Mouse (Mus musculus): ENCODE data around the gene Icam4.
A peak's percentile ranks its signal among the peaks of the same experiment; 100 is the strongest.

The Icam4 gene

DNA sequence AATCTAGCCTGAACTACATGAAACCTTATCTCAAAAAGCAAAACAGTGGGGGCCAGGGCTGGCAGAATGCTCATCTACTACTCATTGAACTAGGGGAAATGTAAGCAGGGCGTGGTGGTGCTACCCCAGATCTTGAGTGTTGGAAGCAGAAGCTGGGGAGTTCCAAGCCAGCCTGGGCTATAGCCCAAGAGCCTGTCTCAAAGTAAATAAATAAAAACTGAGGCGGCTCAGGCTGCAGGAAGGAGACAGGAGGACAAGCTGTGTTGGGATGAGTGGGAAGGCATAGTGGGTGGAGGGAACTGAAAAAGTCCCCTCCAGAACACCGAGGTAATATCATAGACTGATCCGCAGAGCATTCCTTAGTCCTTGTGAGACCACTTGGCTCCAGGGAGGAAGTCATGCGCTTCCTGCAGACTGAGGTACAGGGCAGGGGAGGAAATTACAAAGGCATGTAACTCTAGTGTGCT lies 17.3 kb upstream of the Icam4 start:
- no peak for DNase-seq (ENCODE audit: low read depth)

DNA sequence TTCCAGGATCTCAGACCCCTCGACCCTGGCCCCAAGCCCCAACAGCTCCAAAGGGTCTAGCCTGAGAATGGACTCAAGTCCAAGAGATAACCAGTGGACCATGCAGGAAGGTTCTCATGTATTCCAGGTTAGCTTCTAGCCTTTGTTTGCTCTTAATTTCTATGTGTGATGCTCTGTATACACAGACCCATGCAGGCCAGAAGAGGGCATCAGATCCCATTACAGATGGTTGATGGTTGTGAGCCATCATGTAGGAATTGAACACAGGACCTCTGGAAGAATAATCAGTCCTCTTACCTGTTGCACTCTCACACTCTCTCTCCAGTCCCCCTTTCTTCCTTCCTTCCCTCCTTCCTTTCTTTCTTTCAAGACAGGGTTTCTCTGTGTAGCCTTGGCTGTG lies 16.8 kb upstream of the Icam4 start:
- DNase-seq (ENCODE audit: low read depth) = no peak

DNA sequence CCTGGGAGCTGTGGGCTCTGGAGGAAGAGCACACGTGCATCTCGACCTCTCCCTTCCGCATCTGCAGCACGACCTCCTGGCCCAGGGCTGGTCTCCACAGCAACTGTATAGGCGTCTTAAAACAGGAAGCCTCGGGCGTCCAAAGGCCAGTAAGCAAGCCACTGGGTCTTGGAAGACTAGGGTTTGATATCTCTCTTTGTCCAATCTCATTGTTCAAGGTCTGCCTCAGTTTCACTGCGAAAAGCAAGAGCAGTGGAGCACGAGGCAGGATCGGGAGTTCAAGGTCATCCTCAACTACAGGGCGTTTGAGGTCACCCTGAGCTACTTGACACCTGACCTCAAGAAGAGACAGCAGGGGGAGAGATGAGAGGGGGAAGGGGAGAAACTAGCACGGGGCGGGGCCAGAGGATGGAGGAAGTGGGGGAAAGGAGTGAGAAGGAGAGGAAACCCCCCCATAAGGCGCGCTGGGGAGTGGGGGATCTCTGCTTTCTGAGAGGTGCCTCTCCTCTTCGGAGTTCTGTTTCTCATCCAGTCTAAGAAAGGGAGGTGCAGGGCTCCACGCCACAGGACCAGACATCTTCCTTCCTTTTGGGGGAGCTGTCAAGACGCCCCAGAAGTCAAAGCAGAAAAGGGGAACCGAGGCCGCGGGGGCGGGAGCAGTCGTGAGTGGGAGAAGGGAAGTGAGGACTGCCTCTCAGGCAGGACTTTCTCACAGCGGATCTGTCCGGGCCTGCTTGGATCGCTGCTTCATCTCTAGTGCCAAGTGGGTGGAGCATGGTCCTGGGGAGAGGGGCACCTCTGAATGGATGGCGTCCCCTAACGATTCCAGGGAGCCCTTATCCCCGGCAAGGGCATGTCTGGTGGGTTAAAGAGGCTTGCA lies 14.2 kb upstream of the Icam4 start:
- DNase-seq (ENCODE audit: low read depth) = peak; percentile 54

DNA sequence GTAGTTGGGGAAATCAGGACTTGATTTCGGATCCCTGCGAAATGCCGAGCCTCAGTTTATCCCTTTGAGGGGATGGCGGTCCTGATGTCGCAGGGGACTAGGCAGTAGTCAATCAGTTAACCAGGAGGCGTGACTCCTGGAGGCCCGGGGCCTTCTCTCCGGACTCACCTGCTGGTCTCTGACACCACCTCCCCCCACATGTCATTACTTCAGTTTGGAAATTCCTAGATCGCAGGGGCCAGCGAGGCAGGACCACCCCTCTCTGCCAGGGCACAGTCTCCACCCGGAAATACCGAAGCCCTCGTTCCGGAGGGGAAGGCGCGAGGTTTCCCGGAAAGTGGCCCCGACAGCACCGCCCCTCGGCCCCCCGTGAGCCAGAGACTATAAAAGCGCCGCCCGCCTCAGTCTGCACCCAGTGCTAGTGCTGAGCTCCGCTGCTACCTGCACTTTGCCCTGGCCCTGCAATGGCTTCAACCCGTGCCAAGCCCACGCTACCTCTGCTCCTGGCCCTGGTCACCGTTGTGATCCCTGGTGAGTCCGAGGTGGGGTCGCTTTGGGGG lies 13.5 kb upstream of the Icam4 start, which contains the start of gene Icam1:
Gene Icam1, plus strand, starts transcription at position 415 of the 560 bp plus-strand sequence.
- peak; percentile 75 for DNase-seq (ENCODE audit: low read depth)

DNA sequence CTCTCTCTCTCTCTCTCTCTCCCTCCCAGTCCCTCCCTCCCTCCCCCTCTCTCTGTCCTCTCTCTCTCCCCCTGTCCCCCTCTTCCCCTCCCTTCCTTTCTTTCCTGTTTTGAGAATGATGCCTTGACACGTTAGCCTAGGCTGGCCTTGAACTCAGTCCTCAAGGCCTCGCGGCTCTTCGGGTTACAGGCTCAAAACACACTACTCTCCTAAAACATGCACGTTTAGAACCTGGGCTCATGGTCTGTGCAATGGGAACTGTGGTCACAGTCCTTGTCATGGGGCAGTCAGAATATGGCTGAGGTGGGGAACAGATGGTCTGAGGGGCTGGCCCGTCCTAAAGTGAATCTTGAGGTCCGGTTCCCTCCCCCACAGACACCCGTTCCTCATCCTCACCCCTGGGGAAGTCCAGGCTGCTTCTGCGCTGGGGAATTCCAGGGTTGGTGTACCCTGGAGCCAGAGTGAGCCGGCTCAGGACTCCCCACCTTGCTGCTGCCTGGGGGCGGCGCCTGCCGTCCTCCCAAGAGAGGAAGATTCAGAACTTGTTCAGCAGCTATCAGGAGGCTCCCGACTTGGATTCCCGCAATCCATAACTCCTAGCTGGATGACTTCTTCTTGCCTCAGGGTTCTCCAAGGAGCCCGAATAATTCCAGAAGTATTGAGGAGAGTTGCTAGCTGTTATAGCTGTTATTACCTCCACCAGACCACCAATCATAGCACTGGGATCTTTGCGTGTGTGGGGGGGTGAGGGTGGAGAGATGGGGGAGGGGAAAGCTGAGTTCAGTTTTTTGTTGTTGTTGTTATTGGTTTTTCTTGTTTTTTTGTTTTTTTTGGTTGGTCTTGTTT lies 12.6 kb upstream of the Icam4 start:
- peak; percentile 48 for DNase-seq (ENCODE audit: low read depth)

DNA sequence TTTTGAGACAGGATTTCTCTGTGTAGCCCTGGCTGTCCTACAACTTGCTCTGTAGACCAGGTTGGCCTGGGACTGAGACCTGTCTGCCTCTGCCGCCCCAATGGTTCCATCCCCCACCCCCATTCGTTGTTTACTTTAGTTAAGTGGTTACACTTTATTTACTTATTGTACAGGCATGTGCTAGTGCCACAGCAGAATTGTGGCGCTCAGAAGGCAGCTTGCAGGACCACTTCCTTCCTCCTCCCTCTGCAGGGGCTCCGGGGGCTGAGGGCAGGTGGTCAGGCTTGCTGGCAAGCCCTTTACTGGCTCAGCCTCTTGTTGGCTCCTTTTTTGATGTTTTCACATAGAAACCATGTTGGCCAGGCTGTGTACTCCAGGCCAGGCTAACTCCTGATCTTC lies 12.0 kb upstream of the Icam4 start:
- no peak for DNase-seq (ENCODE audit: low read depth)

DNA sequence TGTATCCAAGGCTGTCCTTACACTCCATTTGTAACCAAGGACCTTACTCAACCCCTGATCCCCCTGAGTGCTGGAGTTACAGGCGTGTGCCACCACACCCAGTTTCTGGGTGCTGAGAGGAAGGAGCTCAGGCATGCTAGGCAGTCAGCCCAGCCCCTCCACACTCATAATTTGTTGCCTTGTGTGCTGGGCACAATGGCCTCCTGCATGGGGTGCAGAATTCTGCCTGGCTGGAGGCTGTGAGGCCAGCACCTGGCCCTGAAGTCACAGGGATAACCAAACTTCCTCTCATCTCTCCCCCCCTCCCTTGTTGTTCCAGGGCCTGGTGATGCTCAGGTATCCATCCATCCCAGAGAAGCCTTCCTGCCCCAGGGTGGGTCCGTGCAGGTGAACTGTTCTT lies 10.6 kb upstream of the Icam4 start:
- DNase-seq (ENCODE audit: low read depth) = no peak

DNA sequence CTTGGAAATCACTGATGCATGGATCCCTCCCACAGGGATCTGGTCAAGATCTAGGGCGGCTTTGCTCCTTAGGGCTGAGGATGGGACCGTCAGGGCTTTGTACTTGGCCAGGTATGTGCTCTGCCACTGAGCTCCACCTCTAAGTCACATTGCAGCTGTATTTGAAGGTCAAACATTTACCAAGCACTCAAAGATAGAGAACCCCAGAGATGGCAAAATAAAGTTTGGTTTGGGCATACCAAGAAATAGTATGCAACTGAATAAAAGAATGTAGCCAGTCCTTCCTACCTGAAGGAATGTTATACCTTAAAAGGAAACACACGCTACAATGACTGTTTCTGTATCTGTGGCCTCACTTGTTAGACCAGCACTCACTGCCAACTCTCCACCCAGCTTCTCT lies 7.8 kb upstream of the Icam4 start:
- DNase-seq (ENCODE audit: low read depth) = no peak

DNA sequence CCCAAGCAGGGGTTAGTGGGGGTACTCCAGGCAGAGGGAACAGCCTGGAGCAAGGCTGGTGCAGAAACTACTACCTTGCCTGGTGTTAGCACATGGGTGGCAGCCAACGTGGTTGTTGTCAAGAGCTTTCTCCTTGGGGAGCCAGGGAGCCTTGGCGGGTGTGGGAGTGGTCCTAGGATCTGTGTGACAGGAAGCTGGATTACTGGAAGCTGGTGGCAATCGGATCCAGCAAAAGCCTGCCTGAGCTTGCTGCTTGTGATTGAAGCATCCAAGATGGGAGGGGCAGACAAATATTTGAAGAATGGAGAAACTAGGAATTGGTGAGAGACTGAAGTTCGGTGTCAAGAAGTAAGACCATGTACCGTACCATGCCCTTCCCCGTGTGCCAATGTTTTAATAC lies 6.9 kb upstream of the Icam4 start:
- no peak for DNase-seq (ENCODE audit: low read depth)

DNA sequence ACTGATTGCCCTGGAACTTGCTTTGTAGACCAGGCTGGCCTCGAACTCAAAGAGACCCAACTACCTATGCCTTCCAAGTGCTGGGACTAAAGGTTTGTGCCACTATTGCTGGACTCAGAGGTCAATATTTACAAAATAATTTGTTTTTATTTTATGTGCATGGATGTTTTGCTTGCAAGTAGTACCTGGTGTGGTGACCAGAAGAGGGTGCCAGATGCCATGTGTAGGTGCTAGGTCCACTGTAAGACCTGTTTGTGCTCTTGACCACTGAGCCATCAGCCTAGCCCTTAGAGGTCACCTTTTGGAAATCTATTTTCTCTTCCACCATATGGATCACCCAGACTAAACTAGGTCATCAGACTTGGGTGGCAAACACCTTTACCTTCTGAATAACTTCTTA lies 6.4 kb upstream of the Icam4 start:
- no peak for DNase-seq (ENCODE audit: low read depth)

DNA sequence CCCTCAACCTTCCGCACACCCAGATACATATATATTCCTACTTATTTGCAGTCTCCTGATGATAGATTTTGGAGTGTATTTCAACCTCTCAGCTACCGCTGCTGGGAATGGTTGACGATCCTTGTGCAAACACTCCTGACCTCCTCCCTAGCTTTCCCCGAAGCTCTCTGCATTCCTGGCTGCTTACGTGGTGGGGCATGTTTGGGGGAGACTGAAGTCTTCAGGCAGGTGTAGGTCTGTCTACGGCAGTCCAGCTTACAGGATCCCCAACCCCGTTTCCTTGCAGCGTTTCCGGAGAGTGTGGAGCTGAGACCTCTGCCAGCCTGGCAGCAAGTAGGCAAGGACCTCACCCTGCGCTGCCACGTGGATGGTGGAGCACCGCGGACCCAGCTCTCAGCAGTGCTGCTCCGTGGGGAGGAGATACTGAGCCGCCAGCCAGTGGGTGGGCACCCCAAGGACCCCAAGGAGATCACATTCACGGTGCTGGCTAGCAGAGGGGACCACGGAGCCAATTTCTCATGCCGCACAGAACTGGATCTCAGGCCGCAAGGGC lies 3.8 kb upstream of the Icam4 start:
- no peak for DNase-seq (ENCODE audit: low read depth)

DNA sequence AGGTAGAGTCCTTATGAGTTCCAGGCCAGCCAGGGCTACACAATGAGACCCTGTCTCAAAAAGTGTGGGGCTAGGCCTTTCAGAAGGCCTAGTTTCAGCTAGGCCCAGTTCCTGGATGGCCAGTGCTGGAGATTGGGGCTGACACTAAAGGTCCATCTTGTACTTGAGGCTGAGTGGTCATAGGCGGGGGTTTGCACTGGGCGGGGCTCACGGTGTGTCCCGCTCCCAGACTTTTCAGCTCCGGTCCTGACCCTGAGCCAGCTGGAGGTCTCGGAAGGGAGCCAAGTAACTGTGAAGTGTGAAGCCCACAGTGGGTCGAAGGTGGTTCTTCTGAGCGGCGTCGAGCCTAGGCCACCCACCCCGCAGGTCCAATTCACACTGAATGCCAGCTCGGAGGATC lies 2.3 kb upstream of the Icam4 start:
- no peak for DNase-seq (ENCODE audit: low read depth)

DNA sequence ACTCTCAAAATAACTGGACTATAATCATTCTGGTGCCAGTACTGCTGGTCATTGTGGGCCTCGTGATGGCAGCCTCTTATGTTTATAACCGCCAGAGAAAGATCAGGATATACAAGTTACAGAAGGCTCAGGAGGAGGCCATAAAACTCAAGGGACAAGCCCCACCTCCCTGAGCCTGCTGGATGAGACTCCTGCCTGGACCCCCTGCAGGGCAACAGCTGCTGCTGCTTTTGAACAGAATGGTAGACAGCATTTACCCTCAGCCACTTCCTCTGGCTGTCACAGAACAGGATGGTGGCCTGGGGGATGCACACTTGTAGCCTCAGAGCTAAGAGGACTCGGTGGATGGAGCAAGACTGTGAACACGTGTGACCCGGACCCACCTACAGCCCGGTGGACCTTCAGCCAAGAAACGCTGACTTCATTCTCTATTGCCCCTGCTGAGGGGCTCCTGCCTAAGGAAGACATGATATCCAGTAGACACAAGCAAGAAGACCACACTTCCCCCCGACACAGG lies 1.3 kb upstream of the Icam4 start:
- DNase-seq (ENCODE audit: low read depth) = no peak

DNA sequence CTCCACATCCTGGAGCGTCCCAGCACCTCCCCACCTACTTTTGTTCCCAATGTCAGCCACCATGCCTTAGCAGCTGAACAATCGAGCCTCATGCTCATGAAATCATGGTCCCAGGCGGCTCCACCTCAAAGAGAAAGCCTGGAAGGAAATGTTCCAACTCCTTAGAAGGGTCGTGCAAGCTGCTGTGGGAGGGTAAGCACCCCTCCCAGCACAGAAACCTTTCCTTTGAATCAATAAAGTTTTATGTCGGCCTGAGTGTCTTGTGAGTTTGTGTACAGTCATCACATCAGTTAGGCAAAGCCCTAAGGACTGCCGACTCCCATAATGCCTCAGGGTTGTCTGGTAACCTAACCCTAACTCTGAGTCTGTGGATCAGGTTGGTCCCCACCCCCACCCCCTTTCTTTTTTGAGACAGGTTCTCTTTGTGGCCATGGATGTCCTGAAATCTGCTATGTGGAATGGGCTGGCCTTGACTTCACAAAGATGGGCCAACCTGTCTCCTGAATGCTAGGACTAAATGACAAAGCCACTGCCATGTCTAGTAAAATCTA lies 538 bp upstream of the Icam4 start:
- no peak for DNase-seq (ENCODE audit: low read depth)

DNA sequence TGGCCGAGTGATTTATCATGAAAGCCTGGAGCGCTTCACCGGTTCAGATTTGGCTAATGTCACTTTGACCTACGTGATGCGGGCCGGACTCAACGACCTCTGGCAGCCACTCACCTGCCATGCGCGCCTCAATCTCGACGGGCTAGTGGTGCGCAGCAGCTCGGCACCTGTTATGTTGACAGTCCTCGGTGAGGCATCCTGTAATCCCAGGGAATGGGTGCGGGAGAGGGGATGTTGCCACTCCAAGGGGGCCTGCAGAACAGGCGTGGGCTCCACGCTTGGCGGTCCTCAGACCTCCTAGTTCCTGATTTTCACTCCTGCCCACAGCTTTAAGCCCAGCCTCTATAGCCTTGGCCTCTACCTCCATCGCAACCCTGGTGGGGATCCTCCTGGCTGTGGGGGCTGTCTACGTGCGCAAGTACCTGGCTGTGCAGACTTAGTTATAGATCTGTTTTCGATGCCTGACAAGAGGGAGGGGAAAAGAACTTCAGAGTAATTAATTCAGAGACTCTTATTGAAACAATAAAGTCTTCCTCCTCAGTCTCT lies 955 bp downstream of the Icam4 start:
- no peak for DNase-seq (ENCODE audit: low read depth)

DNA sequence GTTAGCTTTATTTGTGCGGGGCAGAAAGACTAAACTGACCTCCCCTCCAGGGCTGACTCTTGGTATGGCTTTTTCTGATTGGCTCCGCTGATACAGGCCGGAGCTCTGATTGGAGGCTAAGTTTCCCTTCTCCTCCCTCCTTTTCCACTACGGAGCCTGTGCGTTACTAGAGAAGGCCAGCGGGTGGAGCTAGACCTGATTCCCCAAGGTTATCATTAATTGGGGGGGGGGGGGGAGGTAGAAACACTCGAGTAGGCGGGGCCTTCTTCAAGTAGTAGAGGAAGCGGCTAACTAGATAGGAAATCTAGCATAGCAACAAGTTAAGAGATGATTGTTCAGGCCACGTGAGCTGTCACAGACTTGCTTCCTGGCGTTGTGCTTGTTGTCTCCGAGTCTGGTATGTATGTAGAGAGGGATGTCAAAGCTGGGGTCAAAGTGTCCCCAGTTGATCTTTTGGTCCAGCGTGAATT lies 1.6 kb downstream of the Icam4 start:
- DNase-seq (ENCODE audit: low read depth) = peak; percentile 98

DNA sequence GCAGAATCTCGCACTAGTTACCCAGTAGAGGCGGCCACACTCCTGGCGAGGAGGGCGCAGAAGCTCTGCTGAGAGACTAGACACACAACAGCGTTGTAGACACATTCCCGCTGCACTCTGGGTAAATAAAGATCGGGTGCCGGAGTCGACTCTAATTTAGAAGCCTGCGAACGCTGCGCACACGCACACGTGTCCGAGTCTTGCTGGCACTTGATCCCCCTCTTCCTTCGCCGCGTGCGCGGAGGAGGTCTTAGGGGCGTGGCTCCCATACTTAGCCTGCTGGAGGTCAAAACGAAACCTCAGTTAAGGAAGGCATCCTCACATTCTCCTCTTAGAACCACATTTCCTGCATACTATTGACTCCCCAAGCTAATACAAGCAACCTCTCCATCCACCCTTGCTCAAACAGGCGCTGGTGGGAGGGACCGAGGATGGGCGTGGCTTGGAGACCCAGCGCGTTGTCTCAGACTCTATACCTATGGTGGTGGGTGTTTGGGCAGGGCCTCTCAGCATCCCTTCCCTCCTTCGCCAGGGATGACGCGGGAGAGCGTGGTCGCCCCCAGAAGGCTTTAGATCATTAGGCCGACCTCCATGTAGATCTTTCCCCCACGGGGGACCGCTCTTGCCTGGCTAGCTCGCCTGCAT lies 2.2 kb downstream of the Icam4 start:
- peak; percentile 82 for DNase-seq (ENCODE audit: low read depth)

DNA sequence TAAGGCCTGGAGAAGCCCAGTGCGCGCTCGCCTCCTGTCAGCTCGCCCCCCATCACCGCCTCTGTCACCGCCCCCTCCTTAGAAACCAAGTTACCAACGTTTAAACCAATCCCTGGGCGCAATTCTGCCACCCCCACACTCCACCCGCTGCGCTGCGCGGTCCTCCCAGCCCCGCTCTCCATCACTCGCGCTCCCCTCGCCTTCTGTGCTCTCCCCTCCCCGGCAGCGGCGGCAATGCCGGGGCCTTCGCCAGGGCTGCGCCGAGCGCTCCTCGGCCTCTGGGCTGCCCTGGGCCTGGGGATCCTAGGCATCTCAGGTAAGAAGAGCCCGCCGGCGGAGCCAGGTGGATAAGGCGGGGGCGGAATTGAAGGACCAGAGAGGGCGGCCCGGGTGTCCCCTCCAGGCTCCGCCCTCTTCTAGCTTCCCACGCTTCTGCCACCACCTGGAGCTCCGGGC lies 2.8 kb downstream of the Icam4 start, which contains the start of gene Icam5:
Gene Icam5, plus strand, starts transcription at position 178 of the 456 bp plus-strand sequence.
- DNase-seq (ENCODE audit: low read depth) = no peak

DNA sequence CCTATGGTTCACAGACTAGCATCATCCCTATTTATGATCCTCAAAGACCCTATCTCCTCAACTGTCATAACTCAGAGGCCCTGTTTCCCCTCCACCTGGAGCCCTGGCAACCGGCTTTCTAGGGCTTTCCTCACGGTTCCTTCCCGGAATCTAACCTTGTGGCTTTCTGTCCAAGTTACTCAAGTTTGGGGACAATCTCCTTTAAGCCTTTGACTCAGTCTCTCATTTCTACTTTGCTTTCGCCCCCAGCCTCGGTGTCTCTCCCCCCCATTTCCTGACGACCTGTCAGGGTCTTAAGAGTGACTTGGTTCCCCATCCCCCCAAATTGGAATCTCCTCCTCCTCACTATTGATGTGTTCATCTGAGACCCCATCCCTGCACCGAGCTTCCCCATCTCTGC lies 3.3 kb downstream of the Icam4 start:
- no peak for DNase-seq (ENCODE audit: low read depth)

DNA sequence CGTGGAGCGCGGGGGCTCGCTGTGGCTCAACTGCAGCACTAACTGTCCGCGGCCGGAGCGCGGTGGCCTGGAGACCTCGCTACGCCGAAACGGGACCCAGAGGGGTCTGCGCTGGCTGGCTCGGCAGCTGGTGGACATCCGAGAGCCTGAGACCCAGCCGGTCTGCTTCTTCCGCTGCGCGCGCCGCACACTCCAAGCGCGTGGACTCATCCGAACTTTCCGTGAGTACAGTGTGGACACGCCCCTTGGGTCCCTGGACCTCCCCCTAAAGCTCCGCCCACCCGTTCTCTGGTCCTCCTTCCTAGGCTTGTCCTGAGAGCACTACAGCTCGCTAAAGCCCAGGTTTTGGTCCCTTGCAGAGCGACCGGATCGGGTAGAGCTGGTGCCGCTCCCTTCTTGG lies 4.0 kb downstream of the Icam4 start:
- DNase-seq (ENCODE audit: low read depth) = peak; percentile 91
